Mouse (Mus musculus) B cell, adult 2 months (primary cell): ENCODE data around the gene Map3k21.

Source experiments
- DNase-seq, 2 experiments: peaks; one replicate each; pipeline ENCODE4 v3.0.0; 2022

Gene Map3k21

GRCm38 (mm10) chr8:125917013-125917412, 6.8 kb downstream of the Map3k21 start:
- DNase-seq: no peak

DNA sequence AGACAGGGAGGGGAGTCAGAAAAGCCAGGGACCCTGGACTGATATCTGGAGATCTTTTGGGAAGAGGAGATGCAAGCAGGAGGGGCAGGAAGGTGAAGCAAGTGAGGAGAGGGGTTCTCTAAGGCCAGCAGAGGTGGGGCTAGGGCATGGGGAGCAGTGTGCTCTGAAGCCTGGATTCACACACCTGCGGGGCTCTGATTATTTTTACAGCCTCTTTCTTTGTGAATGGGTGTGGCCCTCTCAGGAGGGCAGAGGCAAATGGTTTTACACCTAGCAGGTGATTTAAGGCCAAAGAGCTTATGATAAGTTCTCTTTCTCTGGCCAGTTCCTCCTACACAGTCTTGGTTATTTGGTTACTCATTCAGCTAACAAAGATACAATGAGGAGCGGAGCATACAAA, 8.5 kb downstream of the Map3k21 start:
- no peak for DNase-seq

- DNase-seq: no peak
Measured at GRCm38 (mm10) chr8:125919560-125919959, 9.3 kb downstream of the Map3k21 start.

DNA sequence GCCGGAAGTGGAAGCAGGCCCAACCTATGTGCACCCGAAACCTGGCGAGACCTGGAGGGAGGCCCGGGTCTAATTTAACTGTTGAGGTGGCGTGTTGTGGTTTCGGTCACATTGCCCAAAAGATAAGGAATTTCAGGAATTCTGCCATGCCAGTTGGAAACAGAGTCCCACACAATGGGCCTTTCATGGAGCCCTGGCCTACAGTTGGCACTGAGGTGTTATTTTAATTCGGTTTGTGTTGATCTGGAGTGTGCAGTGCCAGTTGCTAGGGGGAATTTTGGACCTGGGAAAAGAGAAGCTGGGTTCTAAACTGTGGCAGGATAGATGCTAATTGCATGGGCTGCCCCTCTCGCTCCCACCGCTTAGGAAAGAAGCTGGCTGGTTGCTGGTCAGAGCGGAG, 10.0 kb downstream of the Map3k21 start:
- no peak for DNase-seq

GRCm38 (mm10) chr8:125920761-125921160, 10.5 kb downstream of the Map3k21 start:
- DNase-seq: no peak

DNA sequence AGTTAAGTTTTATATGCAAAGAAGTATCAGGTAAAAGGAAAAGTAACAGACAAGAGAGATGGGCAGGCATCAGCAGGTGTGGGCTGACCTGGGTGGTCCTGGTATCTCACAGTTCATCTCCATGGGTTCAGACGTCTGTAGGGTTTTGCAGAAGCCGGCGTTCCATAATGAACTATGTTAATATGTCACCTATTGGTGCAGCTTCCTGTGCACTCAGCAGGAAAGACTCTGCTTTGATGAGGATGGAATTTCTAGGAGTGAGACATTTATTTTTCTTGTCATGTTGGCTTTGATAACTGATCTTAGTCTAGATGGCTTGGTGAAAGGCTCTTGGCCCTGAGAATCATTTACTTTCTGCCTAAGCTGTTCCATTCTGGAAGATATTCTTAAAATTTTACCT, 12.1 kb downstream of the Map3k21 start:
- no peak for DNase-seq

DNA sequence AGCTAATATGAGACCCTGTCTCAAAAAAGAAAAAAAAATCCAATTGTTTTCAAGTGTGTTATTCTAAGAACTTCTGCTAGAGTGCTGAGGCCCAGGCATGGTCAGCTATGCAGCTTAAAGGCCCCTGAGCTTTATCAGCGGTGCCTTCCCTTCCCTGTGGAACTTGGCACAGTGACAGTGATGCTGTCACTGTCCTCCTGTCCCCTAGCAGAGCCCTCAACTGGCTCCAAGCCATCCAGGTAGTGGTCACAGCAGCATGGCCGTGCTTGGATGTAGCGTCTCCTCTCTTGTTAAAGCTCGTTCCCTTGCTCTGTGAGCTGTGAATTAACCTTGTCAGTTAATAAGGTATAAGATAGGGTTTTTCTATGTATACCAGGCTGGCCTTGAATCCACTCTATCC, 16.4 kb downstream of the Map3k21 start:
- DNase-seq: no peak

DNA sequence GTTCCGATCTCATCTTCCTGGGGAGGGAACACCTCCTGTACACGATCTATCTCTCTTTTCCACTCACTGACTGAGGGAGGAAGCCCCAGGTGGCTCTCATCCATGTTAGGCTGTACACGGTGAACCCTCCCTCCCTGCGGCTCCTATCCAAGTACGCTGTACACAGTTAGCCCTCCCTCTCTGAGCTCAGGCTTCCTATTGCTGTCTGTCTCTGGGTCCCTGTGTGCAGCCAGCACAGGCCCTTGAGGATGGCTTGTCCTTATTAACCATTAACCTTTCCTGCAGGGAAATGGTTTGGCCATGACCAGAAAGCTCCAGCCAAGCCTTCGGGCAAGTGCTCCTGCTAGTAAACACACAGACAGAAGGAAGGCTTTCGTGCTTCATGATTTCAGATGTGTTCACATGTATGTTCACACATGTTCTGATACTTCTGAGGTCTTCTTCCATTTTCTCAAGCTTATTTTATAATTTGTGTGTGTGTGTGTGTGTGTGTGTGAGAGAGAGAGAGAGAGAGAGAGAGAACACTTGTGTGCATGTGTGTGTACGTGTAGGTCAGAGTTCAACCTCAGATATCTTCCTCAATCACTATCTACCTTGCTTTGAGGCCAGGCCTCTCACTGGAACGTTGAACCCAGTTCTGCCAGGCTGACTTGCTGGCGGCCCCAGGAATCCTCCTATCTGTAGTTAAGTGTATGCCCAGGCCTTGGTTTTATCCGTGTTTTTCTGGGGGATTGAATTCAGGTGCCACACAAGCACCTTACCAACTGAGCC, 20.2 kb downstream of the Map3k21 start:
- DNase-seq: no peak

GRCm38 (mm10) chr8:125931822-125932221, 21.6 kb downstream of the Map3k21 start:
- no peak for DNase-seq

DNA sequence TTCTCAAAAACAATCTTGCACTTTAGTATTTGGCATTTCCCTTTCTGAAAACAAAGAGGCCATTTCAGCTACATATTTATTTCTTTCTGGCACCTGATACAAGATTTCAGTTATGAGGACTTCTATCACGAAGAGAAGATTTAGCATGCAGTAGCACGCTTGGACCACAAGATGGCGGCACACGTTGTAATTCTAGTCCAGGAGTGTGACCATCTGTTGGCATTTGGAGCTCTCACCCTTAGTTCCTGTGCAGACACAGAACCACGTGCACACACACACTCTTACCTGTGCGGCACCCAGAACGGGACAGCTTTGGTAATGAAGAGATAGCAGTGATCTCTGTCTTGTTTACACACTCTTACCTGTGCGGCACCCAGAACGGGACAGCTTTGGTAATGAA, 25.4 kb downstream of the Map3k21 start:
- peak; percentile 50 to 56 for DNase-seq

DNA sequence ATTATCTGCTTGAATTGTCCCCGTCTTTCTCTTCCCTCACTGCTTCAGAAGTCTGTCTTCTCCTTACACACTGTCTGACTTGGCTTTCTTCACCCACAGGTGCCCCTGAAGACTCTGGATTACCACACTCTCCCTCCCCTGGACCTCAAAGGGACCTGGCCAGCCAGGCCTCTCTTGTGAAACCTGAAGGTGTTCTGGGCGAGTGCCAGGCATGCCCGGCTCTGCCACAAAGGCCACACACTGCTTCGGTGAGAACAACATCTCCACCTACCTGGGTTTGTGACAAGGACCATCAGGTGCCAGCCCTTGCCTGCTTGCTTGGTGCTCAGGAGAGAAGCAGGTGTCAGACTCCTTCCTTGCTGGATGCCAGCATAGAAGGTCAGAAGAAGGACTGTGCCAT, 34.3 kb downstream of the Map3k21 start:
- no peak for DNase-seq

GRCm38 (mm10) chr8:125948696-125949308, 38.6 kb downstream of the Map3k21 start:
- DNase-seq: no peak

- DNase-seq: peak; percentile 77 to 80
Measured at GRCm38 (mm10) chr8:125950007-125950940, 40.0 kb downstream of the Map3k21 start.

DNA sequence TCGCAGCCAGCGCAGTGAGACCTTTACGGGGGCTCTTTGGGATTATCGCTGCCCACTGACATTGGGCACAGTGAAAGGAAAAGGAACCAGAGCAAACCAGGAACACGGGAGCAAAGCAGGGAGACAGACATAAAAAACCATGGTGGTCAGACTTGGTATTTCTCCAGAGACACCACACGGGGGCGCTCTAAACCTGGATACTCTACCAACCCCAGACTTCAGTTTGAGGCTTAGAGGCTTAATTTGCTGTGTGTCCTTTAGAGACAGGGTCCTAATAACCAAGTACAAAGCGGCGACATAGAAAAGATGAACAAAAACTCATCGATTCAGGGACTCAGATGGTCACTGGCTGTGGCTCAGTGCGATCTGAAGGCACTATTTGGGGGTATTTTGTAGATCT, 45.4 kb downstream of the Map3k21 start:
- DNase-seq: peak; percentile 27 to 31

- DNase-seq: no peak
Measured at GRCm38 (mm10) chr8:125956796-125957195, 46.5 kb downstream of the Map3k21 start.

DNA sequence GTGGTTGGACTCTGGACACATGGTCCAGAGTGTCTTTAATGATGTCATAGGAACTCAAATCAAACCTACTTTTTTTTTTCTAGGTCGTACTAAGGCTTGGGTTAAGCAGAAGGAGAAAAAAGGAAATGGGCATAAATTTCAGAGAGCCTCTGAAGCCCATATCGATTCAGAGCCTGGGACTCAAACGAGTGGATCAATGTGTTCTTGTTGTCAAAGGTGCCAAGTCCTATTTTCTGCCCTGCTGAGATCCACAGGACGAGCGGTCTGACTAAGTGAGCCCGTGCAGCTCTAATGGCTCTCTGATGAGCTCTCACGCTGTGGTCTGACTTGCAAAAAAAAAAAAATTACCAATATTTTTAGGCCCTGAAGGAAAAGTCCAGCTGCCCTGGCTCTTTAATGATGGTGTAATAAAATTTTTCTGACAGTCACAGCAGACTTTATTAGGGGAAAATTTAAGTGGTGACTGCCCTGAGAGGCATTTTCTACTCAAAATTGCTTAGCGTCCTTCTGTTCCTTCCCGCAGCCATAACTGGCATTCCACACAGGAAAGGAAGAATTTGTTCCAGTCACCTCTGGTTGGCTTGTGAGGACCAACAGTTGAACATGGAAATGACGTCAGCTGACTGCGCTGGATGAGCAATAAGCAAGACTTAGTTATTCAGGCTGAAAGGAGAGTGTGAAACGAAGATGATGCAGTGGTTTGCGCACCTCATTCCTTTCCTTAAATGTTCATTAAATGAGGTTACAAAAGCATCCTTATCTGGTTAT, 47.2 kb downstream of the Map3k21 start:
- no peak for DNase-seq

DNA sequence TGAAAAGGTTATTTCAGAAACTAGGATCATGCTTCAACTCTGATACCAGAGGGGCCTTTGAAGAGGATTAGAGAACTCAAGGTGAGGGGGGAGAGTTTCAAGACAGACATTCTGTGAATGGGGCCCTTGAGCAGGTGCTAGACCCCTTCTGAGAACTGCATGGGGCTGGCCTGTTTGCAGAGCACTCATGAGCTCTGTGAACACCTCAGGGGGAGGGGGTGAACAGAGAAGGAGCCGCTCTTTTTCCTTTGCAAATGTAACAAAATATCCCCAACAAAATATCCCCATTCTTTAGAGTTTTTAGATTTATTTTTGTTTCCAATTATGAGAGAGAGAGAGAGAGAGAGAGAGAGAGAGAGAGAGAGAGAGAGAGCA, 47.7 kb downstream of the Map3k21 start:
- DNase-seq: no peak

DNA sequence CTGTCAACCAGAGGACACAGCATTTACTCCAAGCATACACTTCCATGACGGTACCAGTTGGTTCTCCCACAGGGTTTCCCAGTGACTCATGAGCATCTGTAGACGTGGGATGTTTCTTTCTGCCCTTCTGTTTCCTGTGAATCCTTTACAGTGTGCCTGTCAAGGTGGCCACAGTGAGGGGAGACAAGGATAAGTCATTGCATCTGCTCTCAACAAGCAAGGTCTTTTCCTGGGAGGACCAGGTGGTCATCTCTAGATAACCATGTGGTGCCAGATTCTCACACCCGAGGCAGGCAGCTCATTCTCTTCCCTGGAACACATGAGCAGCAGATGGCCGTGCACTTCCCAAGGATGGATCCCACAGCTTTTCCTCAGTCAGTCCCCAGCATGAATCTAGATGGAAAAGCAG, 49.1 kb downstream of the Map3k21 start:
- no peak for DNase-seq

DNA sequence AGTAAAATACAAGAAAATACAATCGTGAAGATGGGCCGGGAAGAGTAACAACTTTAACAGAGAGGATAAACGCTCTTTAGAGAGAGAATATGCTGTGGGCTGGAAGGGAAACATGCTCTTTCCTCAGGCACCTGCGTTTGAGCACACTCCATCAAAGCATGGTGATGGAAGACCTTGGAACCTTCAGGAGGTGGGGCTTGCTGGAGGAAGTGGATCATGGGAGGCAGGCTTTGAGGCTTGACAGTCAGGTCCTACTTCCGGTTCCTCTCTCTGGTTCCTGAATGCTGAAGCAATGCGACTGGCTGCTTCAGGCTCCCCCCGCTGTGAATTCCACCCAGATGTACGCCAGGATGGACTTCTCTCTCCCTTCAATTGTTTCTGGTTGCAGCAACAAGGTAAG, 49.8 kb downstream of the Map3k21 start:
- no peak for DNase-seq

GRCm38 (mm10) chr8:125961790-125962189, 51.5 kb downstream of the Map3k21 start:
- no peak for DNase-seq

GRCm38 (mm10) chr8:125963807-125964211, 53.6 kb downstream of the Map3k21 start:
- no peak for DNase-seq

DNA sequence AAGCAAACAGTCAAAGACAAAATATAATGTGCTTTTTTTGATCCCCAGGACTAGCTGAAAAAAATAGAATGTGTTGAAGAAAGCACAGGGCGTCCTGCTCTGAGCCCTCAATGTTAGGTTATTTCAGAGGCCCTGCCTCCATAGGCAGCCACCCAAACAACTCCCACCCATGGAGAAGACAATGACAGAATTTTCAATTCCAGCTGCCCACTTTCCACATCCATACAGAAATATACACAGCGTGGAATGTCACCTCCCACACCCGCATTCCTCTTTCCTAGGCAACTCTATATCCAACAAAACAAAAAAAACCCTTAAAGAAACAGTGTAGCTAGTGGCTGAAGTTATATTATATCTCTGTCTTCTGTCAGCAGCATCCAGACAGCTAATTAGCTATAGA, 61.1 kb downstream of the Map3k21 start:
- DNase-seq: no peak

DNA sequence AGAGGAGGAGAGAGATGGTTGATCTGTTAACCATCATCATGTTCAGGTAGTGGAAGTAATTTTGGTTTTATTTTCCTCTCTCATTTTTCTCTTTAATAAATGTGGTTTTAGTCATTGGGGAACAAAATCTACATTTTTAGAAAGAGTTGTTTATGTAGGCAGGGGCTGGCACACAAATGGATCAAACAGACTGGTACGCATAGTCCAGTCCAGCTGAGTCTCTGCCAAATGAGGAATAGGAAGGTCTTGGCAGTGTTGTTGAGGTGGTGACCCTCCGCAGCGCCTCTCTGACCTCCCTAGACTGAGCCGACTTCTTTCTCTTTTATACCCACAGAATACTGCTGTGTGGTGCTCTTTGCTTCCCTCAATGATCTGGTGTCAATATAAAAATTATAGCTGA, 65.7 kb downstream of the Map3k21 start:
- DNase-seq: no peak
